Mouse (Mus musculus) hindbrain, embryonic 15.5 days (tissue): ENCODE measurements around the gene Snd1. TPM values are rescaled to one million over a fixed set of nuclear protein-coding genes. Genes with fewer than 3 reads are reported as not detected.
A peak's percentile ranks its signal among the peaks of the same experiment; 100 is the strongest.

ENCODE experiments used
- ATAC-seq: fragments of 200-750 bp; cut with Nextera tagmentation; 2 replicates; pipeline ENCODE4 v1.8.0; 2017; ENCODE audit warnings: low read depth, moderate number of reproducible peaks, moderate TSS enrichment; ENCODE audit not compliant: low FRiP score
- H3K27ac ChIP-seq: fragments of 300-500 bp; sonication (generic); replicated peaks from 2 replicates; pipeline ENCODE4 v1.5.1; 2015; ENCODE audit warnings: mild to moderate bottlenecking, inconsistent platforms
- H3K27me3 ChIP-seq: fragments of 300-500 bp; sonication (generic); 2 replicates; pipeline ENCODE4 v1.6.1; 2015; ENCODE audit warnings: control low read depth, inconsistent platforms
- H3K36me3 ChIP-seq: fragments of 300-500 bp; sonication (generic); 2 replicates; pipeline ENCODE4 v1.6.1; 2015; ENCODE audit warnings: control low read depth, inconsistent platforms
- H3K4me1 ChIP-seq: fragments of 300-500 bp; sonication (generic); replicated peaks from 2 replicates; pipeline ENCODE4 v1.6.1; 2015; ENCODE audit warnings: control low read depth, inconsistent platforms
- H3K4me2 ChIP-seq: fragments of 300-500 bp; sonication (generic); 2 replicates; pipeline ENCODE4 v1.6.1; 2015; ENCODE audit warnings: moderate library complexity, mild to moderate bottlenecking, inconsistent platforms
- H3K4me3 ChIP-seq: fragments of 300-500 bp; sonication (generic); 2 replicates; pipeline ENCODE4 v1.5.1; 2015; ENCODE audit warnings: mild to moderate bottlenecking, inconsistent platforms
- H3K9ac ChIP-seq: fragments of 300-500 bp; sonication (generic); 2 replicates; pipeline ENCODE4 v1.6.1; 2015; ENCODE audit warnings: inconsistent platforms
- H3K9me3 ChIP-seq: fragments of 300-500 bp; sonication (generic); 2 replicates; pipeline ENCODE4 v1.6.1; 2016; ENCODE audit warnings: control low read depth, inconsistent platforms
- WGBS: fragments of 180-500 bp; shearing (Covaris S2); methylation state at CpG from one replicate; pipeline ENCODE4 v1.1.7; 2015; 5-methylcytosine and 5-hydroxymethylcytosine counted together
- polyA plus RNA-seq: library from polyadenylated mRNA; unstranded; fragments of >200 nt; fragmentation: Nextera tagmentation; extraction: Ambion mirVana; gene quantifications from 2 replicates; pipeline ENCODE4 v1.2.1, GENCODE M21; 2015

The Snd1 gene
- polyA plus RNA-seq, 1 experiment from 2014 or later: 76.4 TPM

- Histone ChIP-seq H3K9ac (no peak overlapping the region), H3K4me1 (peaks cover 26% of the 10 kb centered on the region; the same call in 1 of the 2 replicates), H3K27ac (no peak overlapping the region), H3K9me3 (no peaks in the 10 kb centered on the region), H3K27me3 (no peaks in the 10 kb centered on the region), H3K4me2 (no peak overlapping the region), H3K4me3 (no peak overlapping the region), H3K36me3 (no peaks in the 10 kb centered on the region)
- 38% methylated on average over 5 of the region's 5 CpGs for WGBS
- no peak for ATAC-seq
Measured at GRCm38 (mm10) chr6:28783953-28784352, 309.0 kb downstream of the Snd1 start.

DNA sequence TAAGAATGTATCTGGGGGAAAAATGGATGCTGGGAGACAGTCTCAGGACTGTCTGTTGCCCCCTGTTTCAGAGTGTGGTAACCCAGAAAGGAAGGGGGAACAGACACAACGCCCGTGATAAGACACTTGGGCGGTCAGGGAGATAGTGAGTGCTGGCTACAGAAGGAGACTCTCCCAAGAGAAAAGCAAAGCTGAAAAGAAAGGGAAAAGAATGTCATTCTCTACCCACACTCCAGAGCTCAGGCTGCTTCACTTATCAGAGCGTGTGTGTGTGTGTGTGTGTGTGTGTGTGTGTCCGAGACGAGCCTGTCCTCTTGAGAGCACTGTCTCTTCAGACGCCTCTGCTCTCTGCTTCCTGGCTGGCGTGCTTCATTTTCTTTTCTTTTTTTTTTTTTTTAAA, 310.8 kb downstream of the Snd1 start:
- peaks cover 26% of the 10 kb centered on the region; the same call in 1 of the 2 replicates for H3K4me1 ChIP-seq
- 73% methylated on average over 8 of the region's 8 CpGs for WGBS

GRCm38 (mm10) chr6:28787133-28787532, 312.2 kb downstream of the Snd1 start:
- Histone ChIP-seq H3K4me1 (peaks cover 18% of the 10 kb centered on the region; the same call in 1 of the 2 replicates), H3K9ac (no peak overlapping the region), H3K36me3 (no peaks in the 10 kb centered on the region), H3K9me3 (no peaks in the 10 kb centered on the region), H3K27me3 (no peaks in the 10 kb centered on the region), H3K4me3 (no peak overlapping the region), H3K4me2 (no peak overlapping the region), H3K27ac (no peak overlapping the region; the same call in 1 of the 2 replicates)
- WGBS: 66% methylated on average over 6 of the region's 6 CpGs
- no peak for ATAC-seq

More for the DNA sequence above, 310.8 kb downstream of the Snd1 start:
- no peak for ATAC-seq
- Histone ChIP-seq H3K9ac (no peak overlapping the region), H3K9me3 (no peaks in the 10 kb centered on the region), H3K36me3 (no peaks in the 10 kb centered on the region), H3K4me2 (no peak overlapping the region), H3K27me3 (no peaks in the 10 kb centered on the region), H3K4me3 (no peak overlapping the region), H3K27ac (no peak overlapping the region)

GRCm38 (mm10) chr6:28789685-28790084, 314.7 kb downstream of the Snd1 start:
- Histone ChIP-seq H3K36me3 (no peaks in the 10 kb centered on the region), H3K27me3 (no peaks in the 10 kb centered on the region), H3K27ac (no peak overlapping the region), H3K9me3 (no peaks in the 10 kb centered on the region), H3K4me1 (0 out of 2 replicates have a peak, but pooled peaks cover 5% of the 10 kb centered on the region), H3K4me2 (no peak overlapping the region), H3K4me3 (no peak overlapping the region), H3K9ac (no peak overlapping the region)
- WGBS: 81% methylated on average over 4 of the region's 4 CpGs
- ATAC-seq: no peak

DNA sequence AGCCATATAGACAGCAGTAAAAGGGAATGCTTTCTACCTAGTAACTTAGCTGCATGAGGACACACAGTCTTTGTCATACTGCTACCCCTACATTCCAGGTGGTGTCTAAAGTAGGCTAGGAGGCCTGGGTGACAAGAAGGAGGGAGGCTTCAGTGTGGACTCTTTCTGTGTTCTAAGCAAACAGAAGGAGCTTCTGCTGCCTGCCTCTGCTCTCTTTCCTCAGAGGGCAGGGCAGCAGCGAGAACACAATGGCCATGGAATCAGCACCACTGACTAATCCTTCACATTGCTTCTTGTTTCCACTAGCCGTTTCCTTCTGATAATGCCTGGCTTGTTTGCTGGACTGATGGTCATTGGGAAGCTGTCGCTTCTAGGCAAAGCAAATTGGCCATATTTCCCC, 316.2 kb downstream of the Snd1 start:
- no peak overlapping the region for H3K4me3 ChIP-seq
- no peak overlapping the region for H3K4me2 ChIP-seq
- H3K9me3 ChIP-seq: no peaks in the 10 kb centered on the region
- H3K4me1 ChIP-seq: peaks cover 17% of the 10 kb centered on the region
- ATAC-seq: no peak
- no peaks in the 10 kb centered on the region for H3K27me3 ChIP-seq
- H3K27ac ChIP-seq: no peak overlapping the region
- H3K9ac ChIP-seq: no peak overlapping the region
- H3K36me3 ChIP-seq: no peaks in the 10 kb centered on the region
- 53% methylated on average over 3 of the region's 3 CpGs for WGBS

GRCm38 (mm10) chr6:28791809-28792208, 316.9 kb downstream of the Snd1 start:
- H3K9me3 ChIP-seq: no peaks in the 10 kb centered on the region
- no peaks in the 10 kb centered on the region for H3K27me3 ChIP-seq
- no peak overlapping the region for H3K9ac ChIP-seq
- H3K27ac ChIP-seq: no peak overlapping the region
- H3K4me2 ChIP-seq: no peak overlapping the region
- no peaks in the 10 kb centered on the region for H3K36me3 ChIP-seq
- H3K4me1 ChIP-seq: peaks cover 23% of the 10 kb centered on the region
- ATAC-seq: no peak
- 87% methylated on average over 3 of the region's 3 CpGs for WGBS
- no peak overlapping the region for H3K4me3 ChIP-seq

- Histone ChIP-seq H3K9ac (no peak overlapping the region), H3K4me3 (no peak overlapping the region), H3K27ac (peak overlapping the region; percentile 52), H3K4me2 (peak overlapping the region; percentile 14), H3K4me1 (peaks cover 17% of the 10 kb centered on the region), H3K36me3 (no peaks in the 10 kb centered on the region), H3K27me3 (no peaks in the 10 kb centered on the region), H3K9me3 (no peaks in the 10 kb centered on the region)
- peak; percentile 66; the same call in 1 of the 2 replicates for ATAC-seq
- 13% methylated on average over 9 of the region's 9 CpGs for WGBS
Measured at GRCm38 (mm10) chr6:28795380-28795779, 320.4 kb downstream of the Snd1 start.

DNA sequence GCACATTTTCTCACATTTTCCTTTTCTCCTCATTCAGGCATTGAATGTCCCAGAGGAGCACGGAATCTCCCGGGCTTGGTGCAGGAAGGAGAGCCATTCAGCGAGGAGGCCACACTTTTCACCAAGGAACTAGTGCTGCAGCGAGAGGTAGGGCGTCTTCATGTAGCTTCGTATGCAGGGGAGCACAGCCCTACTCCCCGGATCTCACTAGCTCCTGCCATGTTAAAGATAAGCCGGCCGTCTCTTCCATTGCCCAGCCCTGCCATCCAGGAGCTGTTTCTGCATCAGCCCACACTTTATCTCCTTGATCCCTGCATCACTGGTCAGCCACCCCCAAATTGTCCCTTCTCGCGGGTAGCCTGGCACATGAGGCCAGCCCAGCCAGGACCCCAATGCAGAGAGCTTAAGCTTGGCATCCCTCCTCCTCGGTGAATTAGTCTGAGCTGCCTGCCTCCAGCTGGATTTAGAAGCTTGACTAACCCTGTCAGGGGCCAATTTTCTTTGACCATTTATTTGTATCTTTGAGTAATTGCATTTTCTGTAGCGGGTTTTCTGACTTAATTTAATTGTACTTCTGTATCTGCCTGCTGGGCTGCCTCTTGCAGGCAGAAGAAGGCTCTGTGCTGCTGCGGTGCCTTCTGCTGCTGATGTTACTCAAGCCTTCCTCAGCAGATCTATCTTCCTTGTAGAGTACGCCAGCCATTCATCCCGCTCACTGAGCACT, 321.0 kb downstream of the Snd1 start:
- WGBS: 68% methylated on average over 16 of the region's 16 CpGs
- Histone ChIP-seq H3K4me2 (peak overlapping the region; percentile 14), H3K27ac (peak overlapping the region; percentile 52), H3K9ac (no peak overlapping the region), H3K36me3 (no peaks in the 10 kb centered on the region), H3K4me1 (peaks cover 21% of the 10 kb centered on the region), H3K27me3 (no peaks in the 10 kb centered on the region), H3K9me3 (no peaks in the 10 kb centered on the region), H3K4me3 (no peak overlapping the region)
- ATAC-seq: peak; percentile 44; the same call in 1 of the 2 replicates

- no peak overlapping the region for H3K4me2 ChIP-seq
- no peak overlapping the region for H3K9ac ChIP-seq
- peaks cover 22% of the 10 kb centered on the region for H3K4me1 ChIP-seq
- no peaks in the 10 kb centered on the region for H3K36me3 ChIP-seq
- no peaks in the 10 kb centered on the region for H3K27me3 ChIP-seq
- no peak overlapping the region for H3K27ac ChIP-seq
- no peak overlapping the region for H3K4me3 ChIP-seq
- WGBS: 93% methylated on average over 2 of the region's 2 CpGs
- H3K9me3 ChIP-seq: no peaks in the 10 kb centered on the region
- no peak for ATAC-seq
Measured at GRCm38 (mm10) chr6:28799818-28800217, 324.9 kb downstream of the Snd1 start.

GRCm38 (mm10) chr6:28800976-28801375, 326.0 kb downstream of the Snd1 start:
- Histone ChIP-seq H3K4me2 (no peak overlapping the region), H3K9me3 (no peaks in the 10 kb centered on the region), H3K36me3 (no peaks in the 10 kb centered on the region), H3K27ac (no peak overlapping the region), H3K4me3 (no peak overlapping the region), H3K27me3 (no peaks in the 10 kb centered on the region), H3K4me1 (peaks cover 12% of the 10 kb centered on the region), H3K9ac (no peak overlapping the region)
- WGBS: 91% methylated on average over 3 of the region's 3 CpGs
- no peak for ATAC-seq

DNA sequence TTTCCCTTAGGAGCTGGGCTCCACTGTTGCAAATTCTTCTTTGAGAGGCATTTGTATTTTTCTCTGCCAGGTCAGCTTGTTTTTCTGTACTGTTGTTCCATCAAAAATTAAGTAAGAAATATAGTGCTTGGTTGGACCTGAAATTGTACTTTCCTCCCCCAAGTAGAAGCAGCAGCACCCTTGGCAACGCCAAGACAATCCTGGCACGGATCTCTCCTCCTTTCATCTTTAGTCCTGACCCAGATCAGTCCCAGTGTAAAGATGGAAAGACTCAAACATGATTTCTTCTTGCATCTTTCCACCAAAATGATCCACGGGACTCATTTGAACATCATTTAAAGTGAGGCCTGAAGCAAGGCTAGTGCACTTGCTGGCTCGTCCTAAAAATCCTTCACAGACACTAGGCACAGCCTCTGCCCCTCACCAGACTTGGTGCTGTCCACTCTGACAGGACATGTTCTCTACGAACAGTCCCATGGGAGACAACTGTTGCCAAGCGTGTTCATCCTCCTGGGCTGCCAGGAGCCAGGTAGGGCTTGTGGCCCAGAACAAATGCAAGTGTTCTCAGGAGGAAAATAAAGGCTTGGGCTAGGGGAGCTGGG, 328.8 kb downstream of the Snd1 start:
- H3K27me3 ChIP-seq: no peaks in the 10 kb centered on the region
- no peaks in the 10 kb centered on the region for H3K9me3 ChIP-seq
- WGBS: 86% methylated on average over 6 of the region's 6 CpGs
- H3K4me1 ChIP-seq: 0 out of 2 replicates have a peak, but pooled peaks cover 5% of the 10 kb centered on the region
- no peak for ATAC-seq
- H3K36me3 ChIP-seq: no peaks in the 10 kb centered on the region
- H3K4me3 ChIP-seq: no peak overlapping the region
- H3K4me2 ChIP-seq: no peak overlapping the region
- H3K9ac ChIP-seq: no peak overlapping the region
- H3K27ac ChIP-seq: no peak overlapping the region

DNA sequence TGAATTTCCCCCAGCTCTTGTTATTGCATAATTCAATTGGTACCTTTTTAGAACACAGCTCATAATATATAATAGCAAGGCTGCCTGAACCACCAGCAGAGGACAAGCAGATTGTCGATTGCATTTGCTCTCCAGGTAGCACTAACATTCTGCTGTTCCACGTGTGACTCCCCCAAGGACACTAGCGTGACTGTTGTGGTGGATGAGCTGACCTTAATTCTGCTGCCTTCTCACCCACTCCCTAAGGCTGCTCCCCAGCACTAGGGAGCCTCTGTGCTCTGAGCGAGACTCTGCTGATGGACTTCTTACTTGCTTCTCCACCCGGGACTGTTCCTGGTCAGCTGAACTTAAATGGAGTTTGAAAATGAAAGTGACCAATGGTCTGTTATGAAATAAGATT, 329.8 kb downstream of the Snd1 start:
- no peak for ATAC-seq
- peaks cover 5% of the 10 kb centered on the region; the same call in 1 of the 2 replicates for H3K36me3 ChIP-seq
- H3K4me3 ChIP-seq: no peak overlapping the region
- no peaks in the 10 kb centered on the region for H3K27me3 ChIP-seq
- H3K27ac ChIP-seq: no peak overlapping the region
- no peak overlapping the region for H3K9ac ChIP-seq
- H3K9me3 ChIP-seq: no peaks in the 10 kb centered on the region
- H3K4me2 ChIP-seq: no peak overlapping the region
- 0 out of 2 replicates have a peak, but pooled peaks cover 5% of the 10 kb centered on the region for H3K4me1 ChIP-seq
- WGBS: 82% methylated on average over 5 of the region's 5 CpGs
